Mouse (Mus musculus) intestine, embryonic 15.5 days (tissue): ENCODE measurements around the gene Tmco4. TPM values are rescaled to one million over a fixed set of nuclear protein-coding genes. Genes with fewer than 3 reads are reported as not detected.
A peak's percentile ranks its signal among the peaks of the same experiment; 100 is the strongest.

Source experiments
- ATAC-seq: fragments of 200-750 bp; cut with Nextera tagmentation; 2 replicates; pipeline ENCODE4 v1.8.0; 2017; ENCODE audit warnings: moderate TSS enrichment, moderate library complexity
- H3K27ac ChIP-seq: fragments of 300-500 bp; sonication (generic); 2 replicates; pipeline ENCODE4 v1.5.1; 2015; ENCODE audit warnings: mild to moderate bottlenecking, inconsistent platforms
- H3K27me3 ChIP-seq: fragments of 300-500 bp; sonication (generic); replicated peaks from 2 replicates; pipeline ENCODE4 v1.6.1; 2015; ENCODE audit warnings: inconsistent platforms
- H3K36me3 ChIP-seq: fragments of 300-500 bp; sonication (generic); 2 replicates; pipeline ENCODE4 v1.6.1; 2015; ENCODE audit warnings: inconsistent platforms
- H3K4me1 ChIP-seq: fragments of 300-500 bp; sonication (generic); replicated peaks from 2 replicates; pipeline ENCODE4 v1.6.1; 2015; ENCODE audit warnings: inconsistent platforms
- H3K4me2 ChIP-seq: fragments of 300-500 bp; sonication (generic); replicated peaks from 2 replicates; pipeline ENCODE4 v1.6.1; 2015; ENCODE audit warnings: mild to moderate bottlenecking, inconsistent platforms
- H3K4me3 ChIP-seq: fragments of 300-500 bp; sonication (generic); replicated peaks from 2 replicates; pipeline ENCODE4 v1.5.1; 2015; ENCODE audit warnings: inconsistent platforms
- H3K9ac ChIP-seq: fragments of 300-500 bp; sonication (generic); 2 replicates; pipeline ENCODE4 v1.6.1; 2015; ENCODE audit warnings: inconsistent platforms
- H3K9me3 ChIP-seq: fragments of 300-500 bp; sonication (generic); 2 replicates; pipeline ENCODE4 v1.6.1; 2016; ENCODE audit warnings: inconsistent platforms
- whole genome bisulfite sequencing: fragments of 180-500 bp; shearing (Covaris S2); methylation state at CpG from one replicate; pipeline ENCODE4 v1.1.7; 2015; 5-methylcytosine and 5-hydroxymethylcytosine counted together
- polyA plus RNA-seq: library from polyadenylated mRNA; unstranded; fragments of >200 nt; fragmentation: Nextera tagmentation; extraction: Ambion mirVana; gene quantifications from 2 replicates; pipeline ENCODE4 v1.2.1, GENCODE M21; 2015

The Tmco4 gene
- polyA plus RNA-seq, result 14.1 and 14.3 TPM in 2 replicates

- H3K9me3 ChIP-seq, result no peaks in the 10 kb centered on the region
- H3K4me2 ChIP-seq, result peak within 1 kb of the TSS; percentile 98
- H3K4me1 ChIP-seq, result peaks cover 13% of the 10 kb centered on the region; the same call in 1 of the 2 replicates
- WGBS, result under 1% methylated on average over 60 of the region's 60 CpGs
- H3K4me3 ChIP-seq, result peak within 1 kb of the TSS; percentile 72
- H3K9ac ChIP-seq, result peak within 1 kb of the TSS; percentile 98
- H3K27me3 ChIP-seq, result no peaks in the 10 kb centered on the region
- peak within 1 kb of the TSS; percentile 96 for H3K27ac ChIP-seq
- H3K36me3 ChIP-seq, result no peaks in the 10 kb centered on the region
- ATAC-seq, result peak; percentile 73
Measured at GRCm38 (mm10) chr4:138972827-138973718, at the start of gene Tmco4. Tmco4 (plus strand) TSS chr4:138972888.

GRCm38 (mm10) chr4:138925561-138925960, 47.1 kb upstream of the Tmco4 start:
- peaks cover 17% of the 10 kb centered on the region for H3K4me1 ChIP-seq
- no peak overlapping the region for H3K4me3 ChIP-seq
- H3K9me3 ChIP-seq, result no peaks in the 10 kb centered on the region
- no peaks in the 10 kb centered on the region for H3K27me3 ChIP-seq
- H3K36me3 ChIP-seq, result no peaks in the 10 kb centered on the region
- no peak overlapping the region for H3K27ac ChIP-seq
- H3K9ac ChIP-seq, result no peak overlapping the region
- no peak for ATAC-seq
- WGBS, result 38% methylated on average over 2 of the region's 2 CpGs
- no peak overlapping the region for H3K4me2 ChIP-seq

DNA sequence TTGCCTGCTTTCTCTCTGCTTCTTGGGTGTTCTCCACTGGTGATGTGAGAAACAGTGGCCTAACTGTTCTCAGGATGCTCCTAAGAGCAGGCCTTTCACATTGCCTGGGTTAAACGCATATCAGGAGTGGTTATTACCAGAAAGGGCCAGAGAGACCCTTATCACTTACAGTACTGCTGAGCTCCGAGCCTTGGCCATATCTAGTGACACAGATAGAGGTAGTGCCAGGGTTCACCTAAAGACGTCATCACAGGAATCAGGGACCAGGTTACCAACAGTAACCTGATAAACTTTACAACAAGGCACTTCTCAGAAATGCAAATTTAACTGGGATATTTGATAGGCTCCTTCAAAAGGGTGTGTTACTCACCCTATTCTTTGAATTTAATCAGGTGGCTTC, 38.8 kb upstream of the Tmco4 start:
- H3K4me1 ChIP-seq, result no peaks in the 10 kb centered on the region
- no peak overlapping the region for H3K4me3 ChIP-seq
- no peak overlapping the region for H3K4me2 ChIP-seq
- H3K27ac ChIP-seq, result no peak overlapping the region
- H3K27me3 ChIP-seq, result no peaks in the 10 kb centered on the region
- 54% methylated on average over 3 of the region's 3 CpGs for WGBS
- H3K9me3 ChIP-seq, result no peaks in the 10 kb centered on the region
- no peak overlapping the region for H3K9ac ChIP-seq
- peak; percentile 67 for ATAC-seq
- H3K36me3 ChIP-seq, result no peaks in the 10 kb centered on the region

DNA sequence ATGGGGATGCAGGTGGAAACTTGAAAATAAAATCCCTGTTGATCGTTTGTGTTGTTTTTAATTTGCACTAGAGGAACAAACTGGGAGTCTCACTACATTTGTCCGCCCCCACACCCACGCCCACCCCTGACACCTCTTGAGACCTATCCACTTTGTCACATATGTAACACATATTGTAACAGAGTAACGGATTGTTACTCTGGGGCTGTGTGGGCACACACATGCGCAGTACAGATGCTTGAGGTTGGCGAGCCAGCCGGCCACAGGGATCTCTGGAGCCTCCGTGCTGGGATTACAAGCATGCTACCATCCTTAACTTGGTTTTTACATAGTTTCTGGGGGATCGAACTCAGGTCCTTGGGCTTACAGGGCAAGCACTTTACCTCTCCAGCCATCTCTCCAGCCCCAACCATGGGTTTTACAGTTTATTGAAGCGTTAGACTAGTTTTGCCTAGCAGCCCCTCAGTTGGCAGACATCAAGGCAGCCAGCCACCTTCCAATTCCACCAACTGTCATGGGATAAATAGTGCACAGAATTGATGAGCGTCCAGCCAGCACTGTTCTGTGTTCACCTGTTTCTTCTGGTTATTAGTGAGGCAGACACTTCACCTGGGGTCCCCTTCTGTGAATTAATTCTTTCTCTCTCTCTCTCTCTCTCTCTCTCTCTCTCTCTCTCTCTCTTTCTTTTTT, 38.1 kb upstream of the Tmco4 start:
- H3K36me3 ChIP-seq, result no peaks in the 10 kb centered on the region
- H3K27ac ChIP-seq, result no peak overlapping the region
- no peaks in the 10 kb centered on the region for H3K9me3 ChIP-seq
- no peak overlapping the region for H3K4me3 ChIP-seq
- H3K27me3 ChIP-seq, result no peaks in the 10 kb centered on the region
- H3K4me2 ChIP-seq, result no peak overlapping the region
- WGBS, result 85% methylated on average over 11 of the region's 11 CpGs
- no peak overlapping the region for H3K9ac ChIP-seq
- no peak for ATAC-seq
- H3K4me1 ChIP-seq, result peaks cover 5% of the 10 kb centered on the region

DNA sequence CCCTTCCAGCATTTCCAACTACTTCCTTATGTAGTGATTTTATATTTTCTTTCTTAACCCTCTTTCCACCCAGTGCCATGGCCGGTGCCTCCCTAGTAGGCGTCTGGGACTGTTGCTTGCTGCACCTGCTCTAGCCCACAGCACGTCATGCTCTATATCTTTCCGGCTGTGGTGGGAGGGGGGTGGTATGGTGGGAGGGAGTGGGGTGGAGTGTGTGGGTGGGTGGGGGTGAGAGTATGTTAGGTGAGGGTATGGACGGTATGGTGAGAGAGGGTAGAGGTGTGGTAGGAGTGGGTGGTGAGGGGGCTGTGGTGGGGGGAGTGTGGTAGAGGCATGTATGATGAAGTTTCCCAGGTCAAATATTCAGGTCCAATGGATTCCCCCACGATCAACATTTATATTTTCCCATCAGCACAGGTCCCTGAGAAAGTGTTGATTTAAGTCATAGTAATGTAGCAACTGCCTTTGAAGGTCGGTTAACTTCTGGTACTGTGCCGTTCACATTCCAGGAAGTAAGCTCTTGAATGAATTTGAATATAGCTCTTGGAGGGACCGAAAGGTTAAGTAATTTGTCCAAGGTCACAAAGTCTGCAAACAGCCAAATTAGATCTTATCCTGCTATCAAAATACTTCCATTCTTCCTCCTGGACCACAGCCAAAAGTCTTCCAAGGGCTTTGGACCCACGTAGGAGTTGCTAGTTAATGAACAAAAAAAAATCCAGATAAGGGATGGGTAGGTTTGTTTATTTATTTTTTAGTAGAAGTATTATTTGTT, 34.0 kb upstream of the Tmco4 start:
- Histone ChIP-seq H3K4me1 (peaks cover 10% of the 10 kb centered on the region), H3K27ac (peak overlapping the region; percentile 73), H3K4me3 (no peak overlapping the region), H3K36me3 (no peaks in the 10 kb centered on the region), H3K4me2 (0 out of 2 replicates have a peak overlapping the region, but pooled peaks have one; percentile 11), H3K9me3 (no peaks in the 10 kb centered on the region), H3K27me3 (no peaks in the 10 kb centered on the region), H3K9ac (no peak overlapping the region)
- 45% methylated on average over 10 of the region's 10 CpGs for WGBS
- peak; percentile 77 for ATAC-seq

GRCm38 (mm10) chr4:138939481-138939880, 33.2 kb upstream of the Tmco4 start:
- H3K36me3 ChIP-seq, result no peaks in the 10 kb centered on the region
- WGBS, result 61% methylated on average over 4 of the region's 4 CpGs
- H3K9ac ChIP-seq, result no peak overlapping the region
- ATAC-seq, result peak; percentile 35
- no peak overlapping the region for H3K4me3 ChIP-seq
- H3K4me1 ChIP-seq, result peaks cover 10% of the 10 kb centered on the region
- no peak overlapping the region for H3K4me2 ChIP-seq
- H3K9me3 ChIP-seq, result no peaks in the 10 kb centered on the region
- H3K27me3 ChIP-seq, result no peaks in the 10 kb centered on the region
- peak overlapping the region; percentile 64 for H3K27ac ChIP-seq

DNA sequence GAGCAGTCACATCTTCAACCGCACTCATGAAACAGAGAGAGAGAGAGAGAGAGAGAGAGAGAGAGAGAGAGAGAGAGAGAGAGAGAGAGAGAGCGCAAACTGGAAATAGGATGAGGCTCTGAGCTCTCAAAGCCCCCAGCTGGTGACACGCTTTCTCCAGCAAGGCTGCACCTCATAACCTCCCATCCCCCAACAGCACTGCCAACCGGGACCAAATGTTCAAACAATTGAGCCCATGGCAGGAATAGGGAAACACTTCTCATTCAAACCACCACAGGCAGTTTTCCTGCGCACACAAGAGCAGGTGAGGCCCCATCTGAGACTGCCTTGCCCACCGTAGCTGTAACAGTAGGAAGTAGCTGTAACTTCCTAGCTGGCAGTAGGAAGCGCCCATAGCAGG, 31.3 kb upstream of the Tmco4 start:
- 35% methylated on average over 7 of the region's 7 CpGs for WGBS
- H3K27ac ChIP-seq, result peak overlapping the region; percentile 81
- H3K4me3 ChIP-seq, result no peak overlapping the region
- no peak overlapping the region for H3K9ac ChIP-seq
- no peak for ATAC-seq
- no peaks in the 10 kb centered on the region for H3K27me3 ChIP-seq
- no peaks in the 10 kb centered on the region for H3K9me3 ChIP-seq
- H3K4me2 ChIP-seq, result peak overlapping the region; percentile 2; the same call in 1 of the 2 replicates
- no peaks in the 10 kb centered on the region for H3K36me3 ChIP-seq
- peaks cover 10% of the 10 kb centered on the region for H3K4me1 ChIP-seq

DNA sequence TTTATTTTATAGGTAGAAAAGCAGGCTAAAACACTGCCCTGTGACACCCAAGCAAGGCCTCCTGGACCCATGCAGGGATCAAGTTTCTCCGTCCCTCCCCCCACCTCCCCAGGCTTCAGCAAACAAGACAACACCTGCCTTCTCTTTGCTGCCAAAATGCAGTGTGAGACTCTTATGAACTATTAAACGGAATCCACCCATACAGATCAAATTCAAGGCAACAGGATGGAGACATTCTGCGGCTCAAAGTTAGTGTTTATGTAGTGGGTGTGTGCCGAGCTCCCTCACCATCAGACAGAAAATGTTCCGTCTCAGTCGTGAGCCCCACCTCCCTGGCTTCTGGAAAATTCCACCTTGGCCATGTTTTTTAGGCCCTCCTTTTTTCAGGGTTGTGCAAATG, 30.7 kb upstream of the Tmco4 start:
- 0 out of 2 replicates have a peak, but pooled peaks have one; percentile 22 for ATAC-seq
- H3K4me2 ChIP-seq, result peak overlapping the region; percentile 2; the same call in 1 of the 2 replicates
- H3K9ac ChIP-seq, result no peak overlapping the region
- H3K27ac ChIP-seq, result peak overlapping the region; percentile 81
- no peaks in the 10 kb centered on the region for H3K9me3 ChIP-seq
- H3K4me1 ChIP-seq, result peaks cover 10% of the 10 kb centered on the region
- H3K4me3 ChIP-seq, result no peak overlapping the region
- no peaks in the 10 kb centered on the region for H3K36me3 ChIP-seq
- 26% methylated on average over 6 of the region's 6 CpGs for WGBS
- no peaks in the 10 kb centered on the region for H3K27me3 ChIP-seq

DNA sequence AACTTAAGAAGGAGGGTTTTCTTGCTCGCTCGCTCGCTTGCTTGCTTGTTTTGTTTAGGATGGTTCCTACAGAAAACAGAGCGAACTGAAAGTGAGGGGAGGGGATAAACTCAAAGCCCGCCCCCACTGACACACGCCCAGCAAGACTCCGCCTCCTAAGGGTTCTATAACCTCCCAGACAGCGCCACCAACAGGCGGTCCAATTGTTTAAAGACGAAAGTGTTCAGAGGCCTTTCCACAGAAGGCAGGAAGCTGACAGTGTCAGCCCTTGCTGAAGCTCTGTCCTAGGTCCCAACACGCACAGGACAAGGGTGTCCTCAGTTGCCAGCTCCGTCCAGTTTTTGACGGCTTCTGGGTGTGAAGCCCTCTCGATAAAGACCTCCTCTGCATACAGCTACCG, 29.0 kb upstream of the Tmco4 start:
- no peak overlapping the region for H3K27ac ChIP-seq
- H3K4me3 ChIP-seq, result peak overlapping the region; percentile 19; the same call in 1 of the 2 replicates
- H3K4me2 ChIP-seq, result peak overlapping the region; percentile 7; the same call in 1 of the 2 replicates
- H3K9me3 ChIP-seq, result no peaks in the 10 kb centered on the region
- H3K4me1 ChIP-seq, result peaks cover 10% of the 10 kb centered on the region
- 33% methylated on average over 15 of the region's 15 CpGs for WGBS
- no peaks in the 10 kb centered on the region for H3K36me3 ChIP-seq
- no peak overlapping the region for H3K9ac ChIP-seq
- no peaks in the 10 kb centered on the region for H3K27me3 ChIP-seq
- peak; percentile 56; the same call in 1 of the 2 replicates for ATAC-seq

GRCm38 (mm10) chr4:138948257-138948656, 24.4 kb upstream of the Tmco4 start:
- Histone ChIP-seq H3K27ac (no peak overlapping the region), H3K36me3 (no peaks in the 10 kb centered on the region), H3K27me3 (no peaks in the 10 kb centered on the region), H3K9ac (no peak overlapping the region), H3K4me3 (no peak overlapping the region), H3K9me3 (no peaks in the 10 kb centered on the region), H3K4me2 (no peak overlapping the region), H3K4me1 (no peaks in the 10 kb centered on the region)
- no peak for ATAC-seq
- WGBS, result 84% methylated on average over 2 of the region's 2 CpGs

GRCm38 (mm10) chr4:138958612-138959011, 14.1 kb upstream of the Tmco4 start:
- Histone ChIP-seq H3K27ac (no peak overlapping the region), H3K4me1 (no peaks in the 10 kb centered on the region), H3K4me2 (no peak overlapping the region), H3K27me3 (no peaks in the 10 kb centered on the region), H3K36me3 (no peaks in the 10 kb centered on the region), H3K9me3 (no peaks in the 10 kb centered on the region), H3K4me3 (no peak overlapping the region), H3K9ac (no peak overlapping the region)
- 90% methylated on average over 9 of the region's 9 CpGs for WGBS
- no peak for ATAC-seq

DNA sequence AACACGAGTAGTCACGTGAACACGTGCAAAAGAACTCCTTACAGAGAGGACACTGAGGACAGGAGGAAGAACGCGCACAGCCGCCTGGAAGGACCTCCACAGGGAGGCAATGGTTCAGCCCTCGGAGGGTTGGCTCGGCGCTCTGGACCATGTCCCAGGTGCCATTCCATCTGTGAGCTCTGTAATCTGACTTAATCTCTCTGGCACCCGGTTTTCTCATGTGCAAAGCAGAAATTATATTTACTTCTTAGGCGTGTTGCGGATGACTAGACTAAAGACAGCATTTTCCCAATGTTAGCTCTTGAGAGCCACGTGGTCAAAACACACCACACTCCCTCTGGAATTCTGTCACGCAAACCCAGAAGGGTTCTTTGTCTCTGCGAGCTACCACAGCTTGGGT, 13.6 kb upstream of the Tmco4 start:
- no peaks in the 10 kb centered on the region for H3K4me1 ChIP-seq
- ATAC-seq, result no peak
- no peaks in the 10 kb centered on the region for H3K27me3 ChIP-seq
- H3K27ac ChIP-seq, result no peak overlapping the region
- WGBS, result 82% methylated on average over 15 of the region's 15 CpGs
- H3K36me3 ChIP-seq, result no peaks in the 10 kb centered on the region
- no peak overlapping the region for H3K9ac ChIP-seq
- H3K9me3 ChIP-seq, result no peaks in the 10 kb centered on the region
- H3K4me2 ChIP-seq, result no peak overlapping the region
- no peak overlapping the region for H3K4me3 ChIP-seq
